Mouse (Mus musculus) ES-Bruce4 (cell line): ENCODE measurements around the gene Mastl.

ENCODE experiments used
- EP300 ChIP-seq: IDR thresholded peaks from 2 replicates; pipeline ENCODE4 v1.6.1; 2011; ENCODE audit warnings: low read depth, low read length; ENCODE audit not compliant: insufficient read depth
- POLR2A ChIP-seq: IDR thresholded peaks from one replicate; pipeline ENCODE4 v1.8.1; 2011; ENCODE audit warnings: low read length; ENCODE audit not compliant: insufficient read depth

GRCm38 (mm10) chr2:23155199-23155621 lies 614 bp downstream of the Mastl start:
- no peak for TF ChIP-seq POLR2A
- no peak for TF ChIP-seq EP300
